Mouse (Mus musculus): ENCODE data around the gene Gm17019. TPM values are rescaled to one million over a fixed set of nuclear protein-coding genes. Genes with fewer than 3 reads are reported as not detected.
"Not testable (repeated sequence)": the region's sequence is repeated elsewhere in the genome, so short reads cannot be mapped to it uniquely, and the experiment has no call there.

The Gm17019 gene
- not detected for total RNA-seq (2021)

DNA sequence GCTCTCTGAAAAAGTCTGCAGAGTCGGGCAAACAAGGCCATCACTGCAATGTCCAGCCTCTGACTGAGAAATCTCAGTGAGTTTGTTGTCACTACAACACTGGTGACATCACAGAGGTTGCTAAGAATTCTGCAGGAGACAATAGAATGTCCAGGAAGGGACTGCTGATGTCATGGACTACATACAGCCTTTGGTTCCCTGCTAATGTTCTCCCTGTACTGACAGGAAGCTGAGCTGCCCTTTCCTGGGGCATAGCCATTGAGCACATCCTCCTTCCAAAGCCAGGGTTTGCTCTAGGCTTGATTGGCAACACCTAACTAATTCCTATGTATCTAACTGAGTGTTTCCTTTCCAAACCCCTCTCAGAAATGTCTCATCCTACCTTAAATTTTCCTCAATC, at the start of gene Gm17019:
Gm17019 (minus strand) TSS at position 101 of the 400 bp plus-strand sequence.
- not testable (repeated sequence) for DNase-seq

DNA sequence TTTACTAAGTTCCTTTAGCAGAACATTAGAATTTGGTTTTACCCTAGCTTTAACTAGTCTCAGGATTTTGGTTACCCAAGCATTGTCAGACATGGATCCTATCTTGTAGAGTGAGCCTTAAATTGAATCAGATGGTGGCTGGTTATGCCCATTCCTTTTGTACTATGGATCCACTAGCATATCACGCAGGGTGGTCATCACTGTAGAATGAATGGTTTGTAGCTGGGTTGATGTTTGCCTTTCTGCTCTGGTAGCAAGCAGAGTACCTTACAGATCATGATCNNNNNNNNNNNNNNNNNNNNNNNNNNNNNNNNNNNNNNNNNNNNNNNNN, 29.6 kb upstream of the Gm17019 start:
- not testable (repeated sequence) for DNase-seq

DNA sequence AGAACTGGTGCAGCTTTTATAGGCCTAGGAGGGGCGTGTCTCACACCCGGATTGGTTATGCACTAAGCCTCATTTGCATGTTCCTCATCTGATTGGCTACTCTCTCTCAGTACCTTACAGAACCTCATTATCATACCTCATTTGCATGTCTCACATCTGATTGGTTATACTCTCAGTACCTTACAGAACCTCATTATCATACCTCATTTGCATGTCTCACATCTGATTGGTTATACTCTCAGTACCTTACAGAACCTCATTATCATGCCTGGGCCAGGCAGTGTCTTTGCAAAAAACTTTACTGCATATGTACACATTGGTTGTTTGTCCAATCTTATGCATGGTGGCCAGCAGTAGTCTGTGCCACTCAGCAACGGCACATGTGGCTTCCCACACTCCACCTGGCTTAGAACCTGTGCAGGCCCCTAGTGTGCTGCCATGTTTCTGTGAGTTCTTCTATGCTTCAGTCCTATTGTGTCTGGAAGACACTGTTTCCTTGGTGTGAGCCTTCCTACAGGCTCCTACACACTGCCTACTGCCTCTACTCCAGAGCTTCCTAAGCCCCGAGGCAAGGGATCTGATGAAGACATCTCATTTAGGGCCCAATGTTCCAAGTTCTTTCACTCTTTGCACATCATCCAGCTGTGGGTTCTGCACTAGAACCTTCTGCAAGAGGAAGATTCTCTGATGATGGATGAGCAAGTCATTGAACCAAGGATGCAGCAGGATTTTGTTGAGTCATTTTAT, 29.0 kb upstream of the Gm17019 start:
- DNase-seq = not testable (repeated sequence)

DNA sequence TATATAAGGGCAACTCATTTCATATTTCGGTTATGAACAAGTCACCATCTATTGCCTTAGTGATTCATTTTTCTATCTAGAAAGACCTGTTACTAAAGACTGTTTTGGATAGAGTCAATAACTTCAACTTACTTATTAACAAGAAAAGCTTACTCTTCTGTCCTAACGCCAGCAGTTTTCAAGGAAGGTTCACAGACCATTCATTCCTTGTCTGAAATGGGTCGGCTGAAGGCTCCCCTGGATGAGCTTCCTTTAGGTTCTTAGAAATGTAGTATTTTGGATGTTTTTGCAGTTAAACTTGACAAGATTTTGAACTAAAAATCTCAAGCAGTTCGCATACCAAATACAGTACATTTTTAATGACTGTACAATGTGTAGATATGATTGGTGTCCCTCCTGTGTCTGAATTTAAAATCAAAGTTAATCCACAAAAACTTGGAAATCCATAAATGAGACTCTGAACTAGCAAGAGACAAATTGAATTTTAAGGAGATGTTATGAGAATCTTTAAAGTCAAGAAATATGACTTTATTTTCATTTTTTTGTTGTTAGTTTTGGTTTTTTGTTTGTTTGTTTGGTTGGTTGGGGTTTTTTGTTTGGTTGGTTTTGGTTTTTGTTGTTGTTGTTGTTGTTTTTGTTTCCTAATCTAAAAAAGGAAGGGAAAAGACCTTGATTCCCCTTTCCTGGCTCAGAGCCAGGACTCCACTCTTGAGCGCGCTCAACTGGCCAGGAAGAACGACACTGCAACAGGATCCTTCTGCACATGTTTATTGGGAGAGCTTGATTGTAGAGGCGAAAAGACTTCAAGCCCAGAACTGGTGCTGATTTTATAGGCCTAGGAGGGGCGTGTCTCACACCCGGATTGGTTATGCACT, 21.6 kb upstream of the Gm17019 start:
- DNase-seq = not testable (repeated sequence)

DNA sequence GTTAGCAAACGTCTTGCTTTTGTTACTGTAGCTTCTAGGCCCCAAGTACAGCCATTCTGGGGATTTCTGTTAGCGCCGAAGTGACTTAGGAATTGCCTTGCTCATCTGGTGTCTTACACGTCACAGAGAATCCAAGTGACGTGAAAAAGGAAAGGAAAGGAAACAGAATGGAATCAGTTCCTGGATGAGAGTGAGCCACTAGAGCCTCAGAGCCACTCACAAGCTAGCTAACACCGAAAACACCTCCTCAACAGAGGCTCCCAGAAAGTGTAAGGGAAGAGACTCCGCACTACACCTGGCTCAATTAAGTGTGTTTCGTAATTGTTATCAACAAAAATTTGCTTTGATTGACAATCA, 20.8 kb upstream of the Gm17019 start:
- DNase-seq = not testable (repeated sequence)

DNA sequence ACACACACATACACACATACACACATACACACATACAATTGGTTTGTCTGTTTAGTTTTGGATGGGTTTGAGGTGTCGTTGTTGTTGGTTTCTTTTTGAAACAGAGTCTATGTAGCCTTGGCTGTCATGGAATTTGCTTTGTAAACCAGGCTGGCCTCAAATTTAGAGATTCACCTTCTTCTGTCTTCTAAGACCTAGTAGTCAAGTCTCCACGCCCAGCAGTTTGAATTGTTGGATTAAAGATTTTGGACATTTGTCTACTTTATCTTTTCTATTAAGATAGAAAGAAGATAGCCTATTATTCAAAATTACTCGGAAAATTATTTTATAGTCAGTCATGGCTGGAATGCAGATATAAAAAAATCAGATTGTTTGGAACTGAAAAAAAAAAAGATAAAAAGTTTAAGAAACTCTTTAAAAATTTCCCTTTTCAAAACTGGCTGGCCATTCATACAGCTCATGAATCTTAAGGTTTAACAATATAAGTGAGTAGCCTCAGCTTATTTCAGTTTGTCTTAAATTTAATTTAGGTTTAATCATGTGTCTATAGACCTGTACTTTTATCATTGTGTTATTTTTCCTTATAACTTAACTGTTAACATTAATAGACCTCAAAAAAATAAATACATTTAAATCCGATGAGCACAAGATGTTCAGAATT, 20.3 kb upstream of the Gm17019 start:
- DNase-seq = not testable (repeated sequence)

DNA sequence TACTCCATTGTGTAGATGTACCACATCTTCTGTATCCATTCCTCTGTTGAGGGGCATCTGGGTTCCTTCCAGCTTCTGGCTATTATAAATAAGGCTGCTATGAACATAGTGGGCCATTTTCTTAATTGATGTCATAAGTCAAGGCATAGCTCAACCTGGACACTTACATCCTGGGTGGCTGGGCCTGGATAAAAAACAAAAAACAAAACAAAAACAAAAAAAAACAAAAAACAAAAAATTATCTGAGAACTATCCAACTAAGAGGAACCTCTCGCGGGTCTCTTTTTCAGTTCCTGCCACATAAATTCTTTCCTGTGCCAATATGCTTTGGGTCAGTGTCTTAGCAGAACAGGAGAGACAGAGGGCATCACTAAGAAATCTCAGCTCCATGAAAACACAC, 18.0 kb upstream of the Gm17019 start:
- DNase-seq = not testable (repeated sequence)

DNA sequence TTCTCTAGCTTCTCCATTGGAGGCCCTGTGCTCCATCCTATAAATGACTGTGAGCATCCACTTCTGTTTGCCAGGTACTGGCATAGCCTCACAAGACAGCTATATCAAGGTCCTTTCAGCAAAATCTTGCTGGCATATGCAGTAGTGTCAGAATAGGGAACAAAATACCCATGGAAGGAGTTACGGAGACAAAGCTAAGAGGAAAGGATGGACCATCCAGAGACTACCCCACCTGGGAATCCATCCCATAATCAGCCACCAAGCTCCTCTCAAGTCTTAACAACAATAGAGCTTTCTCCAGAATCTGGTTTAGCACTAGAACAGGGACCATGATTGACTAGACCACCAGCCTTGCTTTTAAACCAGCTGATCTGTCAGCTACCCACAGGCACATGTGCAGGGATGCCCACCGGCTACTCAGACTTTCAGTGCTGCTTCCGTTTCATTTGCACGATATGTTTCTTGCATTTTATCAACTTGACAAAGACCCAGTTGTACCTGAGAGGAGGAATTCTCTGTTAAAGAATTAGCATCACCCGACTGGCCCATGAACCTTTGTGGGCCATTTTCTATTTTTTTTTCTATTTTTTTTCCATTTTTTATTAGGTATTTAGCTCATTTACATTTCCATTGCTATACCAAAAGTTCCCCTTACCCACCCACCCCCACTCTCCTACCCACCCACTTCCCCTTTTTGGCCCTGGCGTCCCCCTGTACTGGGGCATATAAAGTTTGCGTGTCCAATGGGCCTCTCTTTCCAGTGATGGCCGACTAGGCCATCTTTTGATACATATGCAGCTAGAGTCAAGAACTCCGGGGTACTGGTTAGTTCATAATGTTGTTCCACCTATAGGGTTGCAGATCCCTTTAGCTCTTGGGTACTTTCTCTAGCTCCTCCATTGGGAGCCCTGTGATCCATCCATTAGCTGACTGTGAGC, 12.3 kb upstream of the Gm17019 start:
- not testable (repeated sequence) for DNase-seq

DNA sequence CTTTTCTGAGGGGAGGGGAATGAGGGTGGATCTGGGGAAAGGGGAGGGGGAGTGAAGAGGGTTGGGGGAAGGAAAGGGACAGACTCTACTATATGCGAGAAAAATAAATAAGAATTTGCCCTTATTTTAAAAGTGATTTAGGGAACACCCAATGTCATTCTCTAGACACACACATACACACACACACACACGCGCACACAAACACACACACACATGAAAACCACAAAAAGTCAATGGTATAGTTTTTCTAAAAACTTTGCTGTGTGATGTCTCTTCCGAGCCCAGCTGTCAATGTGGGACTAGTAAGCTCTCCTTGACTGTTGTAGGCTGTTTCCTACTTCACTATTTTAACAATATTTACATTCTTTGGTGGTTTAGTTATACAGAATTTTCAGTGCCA, 8.0 kb upstream of the Gm17019 start:
- not testable (repeated sequence) for DNase-seq

DNA sequence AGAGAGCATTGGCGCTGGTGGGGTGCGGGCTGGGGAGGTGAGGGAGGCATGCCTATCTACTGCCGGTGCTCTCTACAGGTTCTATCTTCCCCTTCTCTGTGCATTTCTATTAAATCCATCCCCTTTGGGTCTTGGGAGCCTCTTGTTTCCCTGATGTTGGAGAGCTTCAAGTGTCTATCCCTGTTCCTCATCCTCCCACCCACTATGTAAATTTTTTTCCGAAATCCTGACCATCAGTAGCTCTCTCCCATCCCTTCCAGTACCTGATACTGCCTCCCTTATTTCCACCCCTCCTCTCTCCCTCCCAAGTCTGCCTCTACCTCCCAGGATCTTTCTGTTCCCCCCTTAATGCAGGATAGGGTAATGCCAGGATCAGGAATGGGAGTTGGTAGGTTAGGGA, 7.2 kb upstream of the Gm17019 start:
- not testable (repeated sequence) for DNase-seq

DNA sequence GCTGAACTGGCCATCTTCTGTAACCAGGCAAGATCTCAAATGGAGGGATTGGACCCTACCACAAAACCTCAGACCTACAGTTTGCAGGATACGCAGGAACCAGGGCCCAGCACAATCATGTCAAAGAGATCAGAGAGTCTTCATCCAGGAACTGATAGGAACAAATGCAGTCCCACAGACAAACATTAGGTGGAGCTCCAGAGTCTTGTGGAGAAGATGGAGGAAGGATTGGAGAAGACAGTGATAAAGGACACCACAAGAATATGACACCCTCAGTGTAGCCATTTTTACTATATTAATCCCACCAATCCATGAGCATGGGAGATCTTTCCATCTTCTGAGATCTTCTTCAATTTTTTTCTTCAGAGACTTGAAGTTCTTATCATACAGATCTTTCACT, 8.5 kb downstream of the Gm17019 start:
- DNase-seq = not testable (repeated sequence)

DNA sequence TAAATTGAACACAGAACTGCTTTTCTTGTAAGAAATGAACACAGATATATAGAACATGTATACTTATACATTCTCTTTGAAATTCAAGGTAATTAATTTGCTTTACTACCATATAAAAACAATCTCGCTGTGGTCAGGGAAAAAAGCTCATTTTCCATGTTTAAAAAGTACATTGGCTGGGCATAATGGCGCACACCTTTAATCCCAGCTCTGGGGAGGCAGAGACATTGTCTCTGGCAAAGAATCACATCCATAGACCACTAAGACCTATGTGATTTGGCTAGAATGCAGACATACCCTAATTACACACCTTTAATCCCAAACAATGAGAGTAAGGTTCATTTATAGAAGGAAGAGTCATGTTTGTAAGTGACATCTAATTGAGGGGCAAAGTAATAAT, 12.7 kb downstream of the Gm17019 start:
- DNase-seq = not testable (repeated sequence)

DNA sequence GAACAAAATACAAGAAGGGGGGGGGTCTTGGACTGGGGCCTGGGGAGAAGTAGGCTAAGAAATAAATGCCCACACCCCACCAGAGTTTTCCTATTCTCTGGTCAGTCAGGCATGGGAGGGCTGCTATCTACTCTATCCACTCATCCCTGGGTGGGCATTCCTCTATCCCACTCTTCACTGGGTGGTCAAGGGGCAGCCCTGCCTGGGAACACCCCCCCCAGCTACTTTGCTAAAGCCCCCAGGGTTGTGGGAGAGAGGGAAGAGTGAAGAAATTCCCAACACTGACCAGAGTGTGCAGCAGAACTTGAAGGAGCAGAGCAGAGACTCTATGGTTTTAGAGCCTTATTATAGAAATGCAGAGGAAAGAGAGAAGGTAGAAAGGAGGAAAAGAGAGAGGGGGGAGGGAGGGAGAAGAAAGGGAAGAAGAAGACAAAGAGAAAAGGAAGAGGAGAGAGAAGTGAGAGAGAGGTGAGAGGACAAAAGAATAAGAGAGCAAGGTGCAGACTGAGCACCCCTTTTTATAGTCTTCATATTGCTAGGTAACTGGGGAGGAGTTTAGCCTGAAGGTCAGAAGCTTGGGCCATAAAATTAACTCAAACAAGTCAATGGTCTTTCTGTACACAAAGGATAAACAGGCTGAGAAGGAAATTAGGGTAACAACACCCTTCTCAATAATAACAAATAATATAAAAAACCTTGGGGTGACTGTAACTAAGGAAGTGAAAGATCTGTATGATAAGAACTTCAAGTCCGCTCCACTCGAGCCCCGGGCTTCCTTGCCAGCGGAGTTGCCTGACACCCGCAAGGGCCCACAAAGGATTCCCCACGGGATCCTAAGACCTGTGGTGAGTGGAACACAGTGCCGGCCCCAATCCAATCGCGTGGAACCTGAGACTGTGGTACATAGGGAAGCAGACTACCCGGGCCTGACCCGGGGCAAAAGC, 21.9 kb downstream of the Gm17019 start:
- not testable (repeated sequence) for DNase-seq

DNA sequence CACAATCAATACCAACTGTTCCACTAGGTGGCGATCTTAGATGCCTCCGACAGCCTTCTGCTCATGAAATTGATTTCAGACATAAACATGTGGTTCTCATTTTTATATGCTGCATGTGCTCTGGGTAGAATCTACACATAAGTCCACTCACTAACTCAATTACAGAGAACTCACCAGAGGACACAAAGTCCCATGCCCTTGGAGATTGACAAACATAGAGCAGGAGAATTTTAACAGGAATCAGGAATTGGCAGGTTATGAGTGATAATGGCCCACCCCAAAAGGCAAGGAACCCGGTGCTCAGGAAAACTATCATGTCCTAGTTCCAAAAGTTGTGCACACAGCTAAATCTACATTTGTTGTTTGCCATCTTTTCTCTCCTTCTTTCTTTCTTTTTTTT, 25.9 kb downstream of the Gm17019 start:
- not testable (repeated sequence) for DNase-seq

DNA sequence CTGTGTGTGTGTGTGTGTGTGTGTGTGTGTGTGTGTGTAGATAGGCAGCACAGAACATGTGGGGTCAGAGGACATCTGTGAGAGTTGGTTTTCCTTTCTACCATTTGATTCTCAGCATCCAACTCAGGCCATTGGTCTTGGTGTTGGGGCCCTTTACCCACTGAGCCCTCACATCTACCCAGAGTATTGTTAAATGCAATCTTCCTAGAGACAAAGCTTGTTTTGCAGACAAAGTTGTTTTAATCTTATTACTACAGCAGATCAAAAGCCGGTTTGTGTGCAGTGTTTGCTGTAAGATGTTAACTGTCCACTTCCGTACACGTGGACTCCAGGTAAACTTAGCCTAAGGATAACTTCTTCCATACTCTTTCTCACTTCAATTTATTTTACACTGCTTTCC, 26.5 kb downstream of the Gm17019 start:
- not testable (repeated sequence) for DNase-seq

DNA sequence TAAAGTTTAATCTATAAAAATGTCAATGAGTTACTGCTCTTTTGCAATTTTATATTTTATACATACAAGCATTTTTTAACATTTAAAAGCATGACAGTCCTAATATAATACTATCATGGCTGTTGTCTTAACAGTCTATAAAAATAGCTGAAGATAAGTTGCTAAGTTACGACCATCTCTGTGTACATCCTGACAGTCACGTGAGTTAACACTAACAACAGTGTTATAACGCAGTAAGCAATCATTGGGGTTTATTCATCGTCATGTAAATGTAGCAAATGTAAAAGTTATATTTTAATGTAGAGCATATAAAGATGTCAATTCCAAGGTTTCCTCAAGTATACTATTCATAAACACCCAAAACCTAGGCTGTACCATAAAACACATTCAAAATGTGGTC, 27.2 kb downstream of the Gm17019 start:
- not testable (repeated sequence) for DNase-seq

DNA sequence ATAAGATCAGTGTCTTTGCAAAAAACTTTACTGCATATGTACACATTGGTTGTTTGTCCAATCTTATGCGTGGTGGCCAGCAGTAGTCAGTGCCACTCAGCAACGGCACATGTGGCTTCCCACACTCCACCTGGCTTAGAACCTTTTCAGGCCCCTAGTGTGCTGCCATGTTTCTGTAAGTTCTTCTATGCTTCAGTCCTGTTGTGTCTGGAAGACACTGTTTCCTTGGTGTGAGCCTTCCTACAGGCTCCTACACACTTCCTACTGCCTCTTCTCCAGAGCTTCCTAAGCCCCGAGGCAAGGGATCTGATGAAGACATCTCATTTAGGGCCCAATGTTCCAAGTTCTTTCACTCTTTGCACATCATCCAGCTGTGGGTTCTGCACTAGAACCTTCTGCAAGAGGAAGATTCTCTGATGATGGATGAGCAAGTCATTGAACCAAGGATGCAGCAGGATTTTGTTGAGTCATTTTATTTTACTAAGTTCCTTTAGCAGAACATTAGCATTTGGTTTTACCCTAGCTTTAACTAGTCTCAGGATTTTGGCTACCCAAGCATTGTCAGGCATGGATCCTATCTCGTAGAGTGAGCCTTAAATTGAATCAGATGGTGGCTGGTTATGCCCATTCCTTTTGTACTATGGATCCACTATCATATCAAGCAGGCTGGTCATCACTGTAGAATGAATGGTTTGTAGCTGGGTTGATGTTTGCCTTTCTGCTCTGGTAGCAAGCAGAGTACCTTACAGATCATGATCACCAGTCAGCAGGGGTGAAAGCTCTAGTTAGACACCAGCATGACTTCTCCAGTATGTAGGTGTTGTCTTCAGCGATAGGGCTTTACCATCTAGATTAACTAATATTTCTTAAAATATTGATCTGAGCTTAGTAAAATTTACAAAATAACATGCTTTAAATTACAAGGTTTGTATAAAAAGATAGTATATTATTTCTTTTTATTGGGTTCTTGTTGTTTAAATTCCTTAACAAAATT, 27.9 kb downstream of the Gm17019 start:
- DNase-seq = not testable (repeated sequence)

DNA sequence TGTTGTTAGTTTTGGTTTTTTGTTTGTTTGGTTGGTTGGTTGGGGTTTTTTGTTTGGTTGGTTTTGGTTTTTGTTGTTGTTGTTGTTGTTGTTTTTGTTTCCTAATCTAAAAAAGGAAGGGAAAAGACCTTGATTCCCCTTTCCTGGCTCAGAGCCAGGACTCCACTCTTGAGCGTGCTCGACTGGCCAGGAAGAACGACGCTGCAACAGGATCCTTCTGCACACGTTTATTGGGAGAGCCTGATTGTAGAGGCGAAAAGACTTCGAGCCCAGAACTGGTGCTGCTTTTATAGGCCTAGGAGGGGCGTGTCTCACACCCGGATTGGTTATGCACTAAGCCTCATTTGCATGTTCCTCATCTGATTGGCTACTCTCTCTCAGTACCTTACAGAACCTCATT, 34.7 kb downstream of the Gm17019 start:
- DNase-seq = not testable (repeated sequence)

DNA sequence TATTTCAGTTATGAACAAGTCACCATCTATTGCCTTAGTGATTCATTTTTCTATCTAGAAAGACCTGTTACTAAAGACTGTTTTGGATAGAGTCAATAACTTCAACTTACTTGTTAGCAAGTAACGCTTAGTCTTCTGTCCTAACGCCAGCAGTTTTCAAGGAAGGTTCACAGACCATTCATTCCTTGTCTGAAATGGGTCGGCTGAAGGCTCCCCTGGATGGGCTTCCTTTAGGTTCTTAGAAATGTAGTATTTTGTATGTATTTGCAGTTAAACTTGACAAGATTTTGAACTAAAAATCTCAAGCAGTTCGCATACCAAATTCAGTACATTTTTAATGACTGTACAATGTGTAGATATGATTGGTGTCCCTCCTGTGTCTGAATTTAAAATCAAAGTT, 35.2 kb downstream of the Gm17019 start:
- DNase-seq = not testable (repeated sequence)

All from heart, postnatal 4 days (tissue).